Mouse (Mus musculus): ENCODE data around the gene 6030468B19Rik. TPM values are rescaled to one million over a fixed set of nuclear protein-coding genes. Genes with fewer than 3 reads are reported as not detected.

The 6030468B19Rik gene
- polyA plus RNA-seq, 1 experiment = 7.6 TPM

DNA sequence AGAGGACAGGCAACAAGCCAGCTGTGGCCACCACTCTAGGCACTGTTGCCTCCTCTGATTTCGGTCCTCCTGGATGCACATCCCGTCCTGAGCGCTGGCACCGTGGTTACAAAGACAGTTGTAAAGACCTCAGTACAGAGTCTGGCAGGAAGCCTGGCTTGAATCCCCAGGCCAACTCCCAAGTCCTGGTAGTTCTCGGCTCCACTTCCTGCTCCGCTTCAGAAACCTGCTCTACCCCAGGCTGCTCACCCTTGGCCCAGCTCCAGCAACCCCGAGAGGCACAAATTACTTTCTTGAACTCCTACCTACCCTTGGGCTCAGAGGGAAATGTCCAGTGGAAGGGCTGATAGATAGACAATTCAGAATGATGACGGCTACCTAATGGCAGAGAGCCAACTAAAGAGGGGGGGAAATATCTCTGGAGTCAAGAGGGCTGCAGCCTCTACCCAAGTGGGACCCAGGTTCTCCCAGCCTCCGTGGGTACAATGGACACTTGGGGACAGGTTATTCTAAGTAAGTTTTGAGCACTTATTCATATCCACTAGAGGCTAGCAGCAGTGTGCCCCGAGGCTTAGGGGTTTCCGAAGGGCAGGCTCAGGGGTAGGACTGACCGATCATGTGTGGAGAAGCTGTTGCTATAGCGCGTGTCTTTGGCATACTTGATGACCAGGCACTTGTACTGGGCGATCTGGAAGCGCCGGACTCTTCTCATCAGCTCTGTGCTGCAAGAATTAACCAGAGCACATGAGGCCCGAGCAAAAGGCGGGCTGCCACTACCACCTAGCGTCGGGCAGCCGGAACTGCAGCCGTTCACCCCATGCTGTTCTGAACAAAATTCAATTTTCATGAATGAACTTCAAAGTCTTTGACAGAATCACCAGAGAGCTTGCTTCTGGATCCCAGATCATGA lies 26.9 kb downstream of the 6030468B19Rik start:
- TF ChIP-seq POLR2A (IDR thresholded peaks at IDR 0.05; ENCODE audit: low read depth, low read length) = no peak
- peak; percentile 99 for TF ChIP-seq CTCF (IDR thresholded peaks at IDR 0.05; ENCODE audit: extremely low read depth, insufficient read depth, insufficient read length, insufficient replicate concordance)
- Histone ChIP-seq H3K36me3 (ENCODE audit: control insufficient read depth, insufficient read depth, low read length) (peaks cover 12% of the 10 kb centered on the region), H3K4me3 (ENCODE audit: extremely low read depth, insufficient read depth, insufficient read length) (peak overlapping the region; percentile 28; the same call in 1 of the 2 replicates), H3K27ac (ENCODE audit: insufficient read depth, low read length) (peak overlapping the region; percentile 3; the same call in 1 of the 2 replicates), H3K4me1 (ENCODE audit: control insufficient read depth, insufficient read depth, insufficient read length) (peaks cover 27% of the 10 kb centered on the region; the same call in 1 of the 2 replicates), H3K27me3 (ENCODE audit: control insufficient read depth, insufficient read depth, low read length) (no peaks in the 10 kb centered on the region)
- WGBS = 22% methylated on average over 23 of the region's 23 CpGs
- peak; percentile 50 to 69 for DNase-seq (ENCODE audit: low read depth in 1 of 2, low spot score in 2 of 2)

DNA sequence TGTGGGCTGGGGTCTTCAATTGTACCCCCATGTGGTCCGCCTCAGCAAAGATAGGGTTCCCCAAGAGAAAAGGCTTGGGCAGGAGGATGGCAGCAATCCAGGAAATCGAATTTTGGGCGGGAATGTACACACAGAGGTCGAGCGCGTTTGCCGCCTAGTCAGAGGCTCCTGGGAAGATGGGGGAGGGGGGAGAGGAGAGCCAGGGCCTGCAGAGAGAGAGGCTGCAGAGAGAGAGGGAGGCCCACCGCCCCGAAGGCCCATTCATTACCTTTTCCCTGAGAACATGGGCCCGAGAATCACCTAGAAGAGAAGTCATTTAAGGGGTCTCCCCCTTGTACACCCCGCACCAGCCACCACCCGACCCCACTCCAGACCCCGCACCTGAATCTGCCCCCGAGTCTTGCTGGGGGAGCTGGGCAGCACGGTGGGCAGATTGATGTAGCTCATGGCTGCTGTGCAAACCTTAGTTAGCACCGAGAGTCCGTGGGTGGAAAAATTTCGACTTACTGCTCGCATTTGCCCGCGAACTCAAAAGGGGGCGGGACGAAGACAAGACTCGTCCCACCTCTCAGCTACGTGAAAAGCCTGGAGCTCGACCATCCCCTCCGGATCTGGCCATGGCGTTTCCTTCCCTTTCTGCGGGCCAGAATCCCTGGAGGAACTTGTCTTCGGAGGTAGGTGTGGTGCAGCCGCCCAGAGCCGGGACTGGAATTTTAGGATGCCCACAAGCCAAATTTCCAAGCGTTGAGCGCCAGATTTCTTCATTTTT lies 28.1 kb downstream of the 6030468B19Rik start, which contains the start of the genes Afmid and Tk1:
TSS of gene Afmid (plus strand) at position 592 of the 769 bp plus-strand sequence.
TSS of gene Tk1 (minus strand) at position 760 of the 769 bp plus-strand sequence.
- H3K36me3 ChIP-seq (ENCODE audit: control insufficient read depth, insufficient read depth, low read length) = peaks cover 6% of the 10 kb centered on the region
- no peaks in the 10 kb centered on the region for H3K27me3 ChIP-seq (ENCODE audit: control insufficient read depth, insufficient read depth, low read length)
- peaks cover 27% of the 10 kb centered on the region; the same call in 1 of the 2 replicates for H3K4me1 ChIP-seq (ENCODE audit: control insufficient read depth, insufficient read depth, insufficient read length)
- peak within 1 kb of the TSS; percentile 94 for H3K27ac ChIP-seq (ENCODE audit: insufficient read depth, low read length)
- DNase-seq (ENCODE audit: low read depth in 1 of 2, low spot score in 2 of 2) = peak; percentile 29 to 41
- 2% methylated on average over 34 of the region's 34 CpGs for WGBS
- no peak for TF ChIP-seq POLR2A (IDR thresholded peaks at IDR 0.05; ENCODE audit: low read depth, low read length)
- TF ChIP-seq CTCF (IDR thresholded peaks at IDR 0.05; ENCODE audit: extremely low read depth, insufficient read depth, insufficient read length, insufficient replicate concordance) = no peak
- H3K4me3 ChIP-seq (ENCODE audit: extremely low read depth, insufficient read depth, insufficient read length) = peak within 1 kb of the TSS; percentile 38

DNA sequence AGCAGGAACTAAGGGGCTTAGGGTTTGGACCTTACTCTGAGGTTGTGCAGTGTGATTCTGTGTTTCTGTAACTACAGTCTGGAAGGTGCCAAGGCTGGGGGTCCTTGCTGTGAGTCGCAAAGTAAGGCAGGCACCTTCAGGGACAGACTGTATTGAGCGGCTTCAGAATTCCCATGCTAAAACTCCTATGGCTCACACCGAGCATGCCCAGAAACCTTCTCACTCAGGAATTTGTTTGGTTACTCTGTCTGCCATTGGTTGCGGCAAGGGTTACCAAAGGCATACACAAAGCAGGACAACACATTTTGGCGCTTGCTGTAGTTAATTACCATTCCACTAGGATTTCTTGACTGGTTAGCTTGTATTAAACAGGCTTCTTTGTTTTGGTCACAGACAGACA lies 28.7 kb downstream of the 6030468B19Rik start:
- WGBS = 60% methylated on average over 5 of the region's 5 CpGs
- H3K27ac ChIP-seq (ENCODE audit: insufficient read depth, low read length) = peak overlapping the region; percentile 94; the same call in 1 of the 2 replicates
- DNase-seq (ENCODE audit: low read depth in 1 of 2, low spot score in 2 of 2) = no peak
- H3K36me3 ChIP-seq (ENCODE audit: control insufficient read depth, insufficient read depth, low read length) = peaks cover 6% of the 10 kb centered on the region
- H3K4me3 ChIP-seq (ENCODE audit: extremely low read depth, insufficient read depth, insufficient read length) = 0 out of 2 replicates have a peak overlapping the region, but pooled peaks have one; percentile 37
- TF ChIP-seq CTCF (IDR thresholded peaks at IDR 0.05; ENCODE audit: extremely low read depth, insufficient read depth, insufficient read length, insufficient replicate concordance) (no peak), POLR2A (IDR thresholded peaks at IDR 0.05; ENCODE audit: low read depth, low read length) (no peak)
- H3K4me1 ChIP-seq (ENCODE audit: control insufficient read depth, insufficient read depth, insufficient read length) = peaks cover 27% of the 10 kb centered on the region; the same call in 1 of the 2 replicates
- H3K27me3 ChIP-seq (ENCODE audit: control insufficient read depth, insufficient read depth, low read length) = no peaks in the 10 kb centered on the region

DNA sequence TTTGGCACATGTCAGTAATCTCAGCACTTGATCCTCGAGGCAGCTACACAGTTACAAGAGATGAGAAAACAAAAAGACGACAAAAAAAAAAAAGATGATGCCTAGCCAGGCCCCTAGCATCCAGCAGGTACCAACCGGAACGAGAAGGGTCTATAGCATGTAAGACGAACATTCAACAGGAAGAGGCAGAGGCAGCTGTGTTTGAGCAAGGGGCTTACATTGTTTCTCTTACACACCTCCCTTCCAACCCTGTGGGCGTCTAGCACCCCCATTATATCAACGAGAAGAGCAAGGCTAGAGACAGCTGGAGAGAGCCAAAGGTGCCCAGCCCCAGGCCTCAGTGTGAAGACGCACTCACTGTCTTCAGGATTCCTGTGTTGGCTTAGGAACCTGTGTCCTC lies 29.5 kb downstream of the 6030468B19Rik start:
- 60% methylated on average over 8 of the region's 8 CpGs for WGBS
- no peak for DNase-seq (ENCODE audit: low read depth in 1 of 2, low spot score in 2 of 2)
- H3K4me1 ChIP-seq (ENCODE audit: control insufficient read depth, insufficient read depth, insufficient read length) = peaks cover 27% of the 10 kb centered on the region; the same call in 1 of the 2 replicates
- H3K27me3 ChIP-seq (ENCODE audit: control insufficient read depth, insufficient read depth, low read length) = no peaks in the 10 kb centered on the region
- peak overlapping the region; percentile 26 for H3K4me3 ChIP-seq (ENCODE audit: extremely low read depth, insufficient read depth, insufficient read length)
- no peaks in the 10 kb centered on the region for H3K36me3 ChIP-seq (ENCODE audit: control insufficient read depth, insufficient read depth, low read length)
- peak overlapping the region; percentile 94 for H3K27ac ChIP-seq (ENCODE audit: insufficient read depth, low read length)
- TF ChIP-seq CTCF (IDR thresholded peaks at IDR 0.05; ENCODE audit: extremely low read depth, insufficient read depth, insufficient read length, insufficient replicate concordance) (no peak), POLR2A (IDR thresholded peaks at IDR 0.05; ENCODE audit: low read depth, low read length) (no peak)

DNA sequence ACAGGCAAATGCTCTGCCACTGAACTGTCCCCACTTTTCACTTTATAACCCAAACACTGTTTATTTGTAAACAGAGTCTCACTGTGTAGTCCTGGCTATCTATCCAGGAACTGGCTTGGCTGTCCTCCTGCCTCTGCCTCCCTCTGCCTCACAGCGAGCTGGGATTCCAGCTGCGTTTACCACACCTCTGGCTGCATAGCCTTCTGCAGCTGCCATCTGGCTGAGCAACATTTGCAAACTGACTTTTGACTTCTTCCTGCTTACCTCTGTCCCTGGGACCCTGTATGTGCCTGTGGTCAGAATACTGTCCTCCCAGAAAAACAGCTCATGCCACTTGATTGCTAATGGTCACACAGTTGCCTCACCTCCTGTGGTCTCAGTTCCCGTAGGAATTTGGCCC lies 29.9 kb downstream of the 6030468B19Rik start:
- H3K4me1 ChIP-seq (ENCODE audit: control insufficient read depth, insufficient read depth, insufficient read length) = peaks cover 27% of the 10 kb centered on the region; the same call in 1 of the 2 replicates
- WGBS = 33% methylated on average over 3 of the region's 3 CpGs
- no peak for DNase-seq (ENCODE audit: low read depth in 1 of 2, low spot score in 2 of 2)
- H3K36me3 ChIP-seq (ENCODE audit: control insufficient read depth, insufficient read depth, low read length) = no peaks in the 10 kb centered on the region
- peak overlapping the region; percentile 94 for H3K27ac ChIP-seq (ENCODE audit: insufficient read depth, low read length)
- TF ChIP-seq CTCF (IDR thresholded peaks at IDR 0.05; ENCODE audit: extremely low read depth, insufficient read depth, insufficient read length, insufficient replicate concordance) = no peak
- no peak for TF ChIP-seq POLR2A (IDR thresholded peaks at IDR 0.05; ENCODE audit: low read depth, low read length)
- H3K27me3 ChIP-seq (ENCODE audit: control insufficient read depth, insufficient read depth, low read length) = no peaks in the 10 kb centered on the region
- peak overlapping the region; percentile 26; the same call in 1 of the 2 replicates for H3K4me3 ChIP-seq (ENCODE audit: extremely low read depth, insufficient read depth, insufficient read length)

DNA sequence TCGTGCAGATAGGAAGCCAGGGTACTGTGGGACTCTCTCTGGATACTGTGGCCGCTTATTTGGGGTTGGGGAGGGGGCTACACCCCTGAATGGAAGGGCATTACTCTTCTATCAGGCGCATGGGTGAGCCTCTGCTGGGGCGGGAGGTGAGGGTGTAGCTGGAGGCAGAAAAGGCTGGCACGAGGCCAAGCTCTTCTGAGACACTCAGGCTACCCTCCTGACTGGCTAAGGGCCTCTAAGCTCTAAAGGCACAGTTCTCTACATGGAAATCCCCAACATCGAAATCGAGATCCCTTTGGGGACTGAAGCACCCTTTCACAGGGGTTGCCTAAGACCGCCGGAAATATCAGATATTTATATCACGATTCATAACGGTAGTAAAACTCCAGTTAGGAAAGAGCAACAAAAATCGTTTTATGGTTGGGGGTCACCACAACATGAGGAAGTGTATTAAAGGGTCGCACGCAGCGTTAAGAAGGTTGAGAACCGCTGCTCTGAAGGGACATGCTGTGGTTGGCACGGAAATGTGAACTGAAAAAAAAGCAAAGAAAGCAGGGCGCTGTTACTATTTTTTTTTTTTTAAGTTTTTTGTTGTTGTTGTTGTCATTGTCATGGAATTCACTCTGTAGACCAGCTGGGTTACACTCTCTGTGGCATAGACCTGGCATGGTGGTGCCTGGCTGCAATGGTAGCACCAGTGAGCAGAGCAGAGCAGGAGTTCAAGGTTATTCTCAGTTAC lies 30.9 kb downstream of the 6030468B19Rik start:
- peak; percentile 72 to 74 for DNase-seq (ENCODE audit: low read depth in 1 of 2, low spot score in 2 of 2)
- Histone ChIP-seq H3K36me3 (ENCODE audit: control insufficient read depth, insufficient read depth, low read length) (no peaks in the 10 kb centered on the region), H3K27me3 (ENCODE audit: control insufficient read depth, insufficient read depth, low read length) (no peaks in the 10 kb centered on the region), H3K4me3 (ENCODE audit: extremely low read depth, insufficient read depth, insufficient read length) (peak overlapping the region; percentile 28; the same call in 1 of the 2 replicates), H3K27ac (ENCODE audit: insufficient read depth, low read length) (peak overlapping the region; percentile 94), H3K4me1 (ENCODE audit: control insufficient read depth, insufficient read depth, insufficient read length) (peaks cover 27% of the 10 kb centered on the region; the same call in 1 of the 2 replicates)
- 15% methylated on average over 18 of the region's 18 CpGs for WGBS
- TF ChIP-seq CTCF (IDR thresholded peaks at IDR 0.05; ENCODE audit: extremely low read depth, insufficient read depth, insufficient read length, insufficient replicate concordance) (no peak), POLR2A (IDR thresholded peaks at IDR 0.05; ENCODE audit: low read depth, low read length) (no peak)

Data from spleen, adult 2 months (tissue).